Mouse (Mus musculus) layer of hippocampus, postnatal 14 days (tissue): Measurements from ENCODE around the gene Nckap1l. TPM values are rescaled to one million over a fixed set of nuclear protein-coding genes. Genes with fewer than 3 reads are reported as not detected.

ENCODE experiments used
- DNase-seq, 2 experiments: peaks; one replicate each; pipeline ENCODE4 v3.0.0; 2021 to 2022; ENCODE audit warnings: low spot score in 2 of 2, mixed read lengths in 1 of 2
- total RNA-seq, 2 experiments: library from RNA; stranded (reverse); gene quantifications; 2 replicates each; pipeline ENCODE4 v1.2.3; 2021

Gene Nckap1l
- total RNA-seq, 2 experiments from 2014 or later = 9.4 to 10.8 TPM

DNA sequence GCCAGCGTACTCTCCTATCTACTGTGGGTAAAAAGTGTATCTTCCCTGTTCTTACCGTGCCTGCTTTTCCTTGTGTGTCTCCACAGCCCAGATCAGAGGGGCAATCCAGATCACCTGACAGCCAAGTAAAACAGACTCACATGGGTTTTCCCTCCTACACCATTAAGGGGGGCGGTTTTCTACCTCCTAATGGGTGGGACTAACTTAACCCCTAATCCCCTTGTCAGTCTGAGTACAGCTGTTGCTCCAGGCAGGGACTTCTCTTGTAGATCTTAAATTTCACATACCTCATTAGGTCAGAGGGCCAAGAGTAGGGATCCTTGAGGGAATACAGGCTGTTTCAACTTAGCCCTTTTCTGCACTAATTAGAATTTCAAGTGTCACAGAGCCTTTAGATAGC lies 44.6 kb downstream of the Nckap1l start:
- no peak for DNase-seq

DNA sequence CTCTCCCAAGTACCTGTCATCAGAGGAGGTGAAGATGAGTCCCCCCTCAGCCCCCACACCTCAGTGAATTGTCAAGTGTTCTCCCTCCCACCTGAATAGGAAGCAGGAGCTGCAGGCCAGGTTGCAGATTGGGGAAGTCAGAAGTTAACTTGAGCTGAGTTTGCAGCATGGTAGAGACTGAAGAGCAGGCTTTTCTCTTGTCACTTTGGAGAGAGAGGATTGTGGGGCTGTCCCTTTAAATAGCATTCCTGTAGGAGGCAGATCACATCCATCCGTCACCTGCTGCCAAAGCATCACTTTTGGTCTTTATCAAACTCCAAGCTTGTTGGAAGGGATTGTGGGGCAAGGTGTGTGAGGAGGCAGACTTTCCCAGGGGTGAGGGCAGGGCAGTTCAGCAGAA lies 47.1 kb downstream of the Nckap1l start:
- no peak for DNase-seq

DNA sequence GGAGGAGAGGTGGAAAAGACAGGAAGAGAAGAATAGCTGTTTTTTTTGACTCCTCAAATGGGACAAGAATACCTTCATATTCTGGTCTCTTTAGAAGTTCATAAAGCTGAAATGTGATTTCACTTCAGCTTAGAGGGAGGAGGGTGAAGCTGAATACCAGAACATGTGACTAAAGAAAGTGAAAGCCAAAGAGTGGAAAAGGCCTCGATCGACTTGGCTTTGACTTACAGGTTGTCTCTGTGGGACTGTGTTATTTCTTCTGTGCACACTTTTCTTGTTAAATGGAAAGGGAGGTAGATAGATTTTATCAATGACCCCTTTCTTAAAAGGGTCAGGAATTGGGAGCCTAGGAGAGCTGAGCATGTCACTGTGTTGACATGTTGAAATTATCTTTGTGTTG lies 47.6 kb downstream of the Nckap1l start:
- no peak for DNase-seq

GRCm38 (mm10) chr15:103502435-103503250 lies 49.0 kb downstream of the Nckap1l start, which contains the start of gene Pde1b:
Gene Pde1b, plus strand, starts transcription at chr15:103503034.
- DNase-seq = peak in 1 of 2 experiments; percentile 37

DNA sequence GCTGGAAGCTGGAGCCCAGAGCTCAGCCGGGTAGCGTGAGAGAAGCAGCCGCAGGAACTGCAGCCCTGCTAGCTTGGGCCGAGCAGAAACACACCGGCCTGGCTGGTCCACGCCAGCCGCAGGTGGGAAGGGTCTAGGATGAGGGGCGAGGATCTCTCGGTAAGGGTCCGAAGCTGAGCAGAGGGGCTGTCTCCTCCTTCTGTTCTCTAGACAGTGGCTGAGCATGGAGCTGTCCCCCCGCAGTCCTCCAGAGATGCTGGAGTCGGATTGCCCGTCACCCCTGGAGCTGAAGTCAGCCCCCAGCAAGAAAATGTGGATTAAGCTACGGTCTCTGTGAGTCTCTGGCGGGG lies 49.6 kb downstream of the Nckap1l start:
- no peak for DNase-seq

- DNase-seq = peak in 1 of 2 experiments; percentile 26
Measured at GRCm38 (mm10) chr15:103503660-103504059, 50.1 kb downstream of the Nckap1l start.

- no peak for DNase-seq
Measured at GRCm38 (mm10) chr15:103509317-103509716, 55.7 kb downstream of the Nckap1l start.

GRCm38 (mm10) chr15:103511652-103512051 lies 58.1 kb downstream of the Nckap1l start:
- DNase-seq = no peak

DNA sequence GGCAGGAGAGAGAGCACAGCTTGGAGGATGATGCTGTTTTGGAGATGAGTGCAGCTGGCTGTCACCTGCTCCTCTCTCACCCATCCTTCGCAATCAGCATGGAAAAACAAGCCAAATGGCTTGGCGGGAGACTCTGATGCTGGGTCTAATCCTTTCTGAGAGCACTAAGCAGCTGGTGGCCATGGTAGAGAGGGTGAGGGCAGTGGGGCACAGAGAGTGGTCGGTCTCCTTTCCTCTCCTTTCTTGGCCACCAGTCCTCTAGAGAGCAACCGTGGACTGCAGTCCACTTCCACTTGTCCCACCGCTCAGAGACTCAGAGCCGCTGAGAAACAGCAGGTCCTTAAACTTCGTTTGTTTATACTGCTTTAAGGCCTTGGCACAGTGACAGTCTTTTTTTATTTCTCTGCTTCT lies 60.0 kb downstream of the Nckap1l start:
- DNase-seq = no peak

DNA sequence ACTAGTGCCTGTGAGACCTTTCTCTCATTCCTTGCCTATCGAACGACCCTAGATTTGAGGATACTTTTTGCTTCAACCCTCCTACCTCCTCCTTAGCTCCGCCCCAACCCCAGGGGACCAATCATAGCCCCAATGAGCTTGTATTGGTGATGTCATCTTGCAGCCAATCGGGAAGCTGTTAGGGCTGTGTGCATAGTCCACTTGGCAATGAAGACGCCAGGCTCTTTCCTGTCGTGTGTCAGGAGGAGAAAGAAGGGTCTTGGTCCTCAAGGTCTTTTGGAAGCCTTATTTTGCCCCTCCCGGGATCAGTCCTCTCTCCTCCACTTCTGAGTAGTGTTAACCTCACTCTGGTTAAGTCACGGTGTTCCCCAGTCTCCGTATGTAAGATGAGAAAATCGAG lies 60.5 kb downstream of the Nckap1l start:
- peak; percentile 71 to 82 for DNase-seq

DNA sequence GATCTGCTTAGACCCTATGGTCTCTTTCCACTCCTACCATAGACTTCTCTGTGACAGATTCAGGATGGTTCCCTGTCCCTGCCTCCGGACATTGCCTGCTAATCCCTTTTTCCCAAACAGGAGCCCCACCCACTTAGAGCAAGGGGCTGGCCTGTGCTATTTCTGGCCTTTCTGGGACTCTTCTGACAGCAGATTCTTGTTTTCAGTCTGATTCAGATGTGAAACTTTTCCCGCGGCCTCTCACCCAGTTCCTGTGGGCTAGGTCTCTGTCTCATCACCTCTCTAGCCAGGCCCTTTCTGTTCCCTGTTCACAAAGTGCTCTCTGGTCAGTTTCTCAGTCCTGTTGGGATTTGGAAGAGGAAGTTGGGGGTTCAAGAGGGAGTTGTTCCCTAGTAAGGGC lies 61.3 kb downstream of the Nckap1l start:
- no peak for DNase-seq

DNA sequence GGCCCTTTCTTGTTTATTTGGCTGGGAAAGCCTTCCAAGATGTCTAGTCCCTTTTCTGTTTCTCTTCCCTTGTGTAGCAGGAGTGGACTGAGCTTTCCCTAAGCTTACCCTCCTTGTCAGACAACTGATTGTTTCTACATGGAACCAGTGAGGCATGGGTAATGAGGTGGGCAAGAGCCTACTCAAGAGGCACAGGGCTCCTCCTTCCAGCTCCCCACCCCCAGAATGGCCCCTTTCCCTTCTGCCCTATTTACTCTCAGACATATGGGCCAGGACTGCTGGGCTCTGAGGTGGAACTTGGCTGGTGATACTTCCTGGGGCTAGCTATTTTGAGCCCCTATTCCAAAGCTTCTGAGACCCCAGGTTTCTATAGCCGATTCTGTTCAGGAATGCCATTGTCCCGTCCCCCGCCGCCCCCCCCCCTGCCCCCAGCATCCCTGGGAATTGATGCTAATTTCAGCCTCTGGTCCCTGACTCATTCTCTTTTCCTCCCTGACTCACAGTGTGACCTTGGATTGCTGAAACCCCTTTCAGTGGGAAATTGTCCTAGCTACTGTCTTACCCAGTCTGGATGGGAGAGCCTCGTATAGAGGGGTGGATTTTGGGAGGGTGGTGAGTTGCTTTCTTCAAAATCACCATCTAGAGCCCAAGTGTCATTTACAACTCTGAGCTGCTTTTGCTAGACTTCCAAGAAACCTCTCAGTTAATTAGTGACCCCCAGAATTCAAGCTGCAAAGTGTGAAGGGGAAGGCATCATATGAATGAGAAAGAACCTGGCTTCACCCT lies 65.2 kb downstream of the Nckap1l start:
- DNase-seq = no peak

- DNase-seq = no peak
Measured at GRCm38 (mm10) chr15:103519386-103520378, 66.1 kb downstream of the Nckap1l start.

GRCm38 (mm10) chr15:103522458-103523099 lies 69.0 kb downstream of the Nckap1l start:
- DNase-seq = no peak

- no peak for DNase-seq
Measured at GRCm38 (mm10) chr15:103523156-103523555, 69.6 kb downstream of the Nckap1l start.

GRCm38 (mm10) chr15:103530372-103530771 lies 76.8 kb downstream of the Nckap1l start:
- peak; percentile 67 to 80 for DNase-seq

GRCm38 (mm10) chr15:103534054-103534620 lies 80.5 kb downstream of the Nckap1l start:
- no peak for DNase-seq

DNA sequence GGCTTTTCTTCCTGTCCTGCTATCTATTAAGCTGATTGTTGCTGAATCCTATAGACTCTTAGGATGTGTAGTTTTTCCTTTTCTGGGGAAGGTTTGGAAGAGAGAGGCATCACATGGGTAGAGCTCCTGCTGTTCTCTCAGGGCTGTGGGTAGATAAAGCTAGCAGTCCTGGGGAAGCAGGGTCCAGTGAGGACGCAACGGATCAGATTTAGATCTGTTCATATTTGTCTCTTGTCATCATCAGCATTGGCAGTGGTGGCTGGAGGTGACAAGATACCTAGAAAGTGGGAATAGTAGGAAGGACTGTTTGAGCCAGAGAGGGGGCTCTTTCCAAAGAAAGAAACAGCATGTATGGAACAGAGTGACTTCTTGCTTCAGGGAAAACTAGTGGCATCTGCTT lies 81.4 kb downstream of the Nckap1l start:
- no peak for DNase-seq

- no peak for DNase-seq
Measured at GRCm38 (mm10) chr15:103535786-103536185, 82.2 kb downstream of the Nckap1l start.

DNA sequence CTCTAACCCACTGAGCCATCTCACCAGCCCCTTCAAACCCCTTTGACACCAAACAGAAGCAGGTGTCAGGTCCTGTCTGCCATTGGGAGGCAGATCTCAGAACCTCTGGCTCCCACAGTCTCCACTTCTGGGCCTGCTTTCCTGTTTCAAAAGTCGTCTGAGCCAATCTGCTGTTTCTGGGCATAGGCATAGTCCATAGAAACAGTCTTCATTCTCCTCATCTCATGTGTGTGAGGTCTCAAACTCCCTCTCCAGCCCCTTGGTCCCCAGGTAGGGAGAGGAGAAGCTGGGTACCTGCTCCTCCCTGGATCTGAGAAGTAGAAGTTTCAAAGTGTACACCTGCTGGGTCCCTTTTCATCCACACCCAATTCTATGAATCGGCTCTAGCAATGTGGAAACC lies 82.9 kb downstream of the Nckap1l start:
- no peak for DNase-seq
